Mouse (Mus musculus) kidney, adult 2 months (tissue): ENCODE data around the gene Galntl6.

Source experiments
- CTCF ChIP-seq: fragments of 200-500 bp; conservative IDR thresholded peaks from 2 replicates; pipeline ENCODE4 v1.5.1; 2011; ENCODE audit warnings: low read depth, mild to moderate bottlenecking, control low read depth, low read length, moderate library complexity, mixed read lengths; ENCODE audit not compliant: insufficient read depth, insufficient read length
- POLR2A ChIP-seq: fragments of 200-500 bp; IDR thresholded peaks from one replicate; pipeline ENCODE4 v1.6.1; 2011; ENCODE audit warnings: low read depth, low read length, control low read depth

DNA sequence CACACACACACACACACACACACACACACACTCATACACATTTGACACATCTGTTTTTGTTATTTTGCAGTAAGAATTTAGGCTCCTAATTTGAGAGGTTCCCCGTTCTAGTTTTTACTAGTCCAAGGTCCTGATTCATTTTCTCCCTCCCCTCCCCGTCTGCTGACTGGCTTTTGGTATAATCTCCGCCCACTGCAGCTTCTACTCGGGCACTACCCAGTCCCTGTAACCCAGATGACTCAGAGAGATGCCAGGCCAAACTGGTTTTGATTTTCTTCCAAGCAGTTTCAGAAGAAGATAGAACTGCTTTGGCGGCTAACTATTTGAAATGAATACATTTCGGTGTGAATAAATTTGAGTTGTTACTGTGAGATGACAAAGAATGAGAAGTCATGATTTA lies 1170.5 kb downstream of the Galntl6 start:
- TF ChIP-seq POLR2A (no peak), CTCF (no peak)
